Mouse (Mus musculus): ENCODE measurements at regions not wholly inside any gene's neighbourhood (a gene's known extent, or its start where the extent isn't known, plus 50 kb on each side); places are given as distances from the start of the nearest gene placed in this dataset.

- no peak for TF ChIP-seq MAFK (IDR thresholded peaks at IDR 0.05; ENCODE audit: insufficient read depth, low read depth, low read length)
- TF ChIP-seq ZNF384 (IDR thresholded peaks at IDR 0.05; ENCODE audit: low read depth, low read length): no peak
- TF ChIP-seq CHD2 (IDR thresholded peaks at IDR 0.05; ENCODE audit: low read depth, low read length): no peak
- TF ChIP-seq HCFC1 (IDR thresholded peaks at IDR 0.05; ENCODE audit: borderline replicate concordance, insufficient read depth, low read length): no peak
- TF ChIP-seq ZC3H11A (IDR thresholded peaks at IDR 0.05; ENCODE audit: borderline replicate concordance, low read depth, low read length): no peak
- in situ Hi-C loops (cut with MboI; ENCODE audit: low sequenced_read_pairs in 2 of 2, unreplicated experiment in 2 of 2): no loop called here
- H3K4me3 ChIP-seq (ENCODE audit: insufficient read depth in 1 of 2, low read depth in 1 of 2, low read length in 2 of 2, poor library complexity in 1 of 2, severe bottlenecking in 1 of 2): no peak overlapping the region
- no peaks in the 10 kb centered on the region for H3K4me1 ChIP-seq (ENCODE audit: control insufficient read depth in 2 of 2, insufficient read depth in 2 of 2, low read length in 2 of 2, poor library complexity in 1 of 2)
- no peak overlapping the region for H3K9ac ChIP-seq (ENCODE audit: insufficient read depth, low read depth, low read length, poor library complexity, severe bottlenecking)
- H3K36me3 ChIP-seq (ENCODE audit: control insufficient read depth, insufficient read depth, low read length, poor library complexity, severe bottlenecking): no peaks in the 10 kb centered on the region
- H3K9me3 ChIP-seq (ENCODE audit: control insufficient read depth, insufficient read depth, low read depth, low read length): no peaks in the 10 kb centered on the region
- H3K27ac ChIP-seq (ENCODE audit: insufficient read depth, low read depth, low read length, poor library complexity, severe bottlenecking): no peak overlapping the region
- no peak for DNase-seq (ENCODE audit: low read depth, low spot score)
Measured at GRCm38 (mm10) chr17:75796380-75796779, 244.6 kb upstream of the Fam98a start.

GRCm38 (mm10) chr17:75795772-75796171, 244.0 kb upstream of the Fam98a start:
- TF ChIP-seq MAFK (IDR thresholded peaks at IDR 0.05; ENCODE audit: insufficient read depth, low read depth, low read length) (no peak), ZC3H11A (IDR thresholded peaks at IDR 0.05; ENCODE audit: borderline replicate concordance, low read depth, low read length) (no peak), ZNF384 (IDR thresholded peaks at IDR 0.05; ENCODE audit: low read depth, low read length) (no peak), HCFC1 (IDR thresholded peaks at IDR 0.05; ENCODE audit: borderline replicate concordance, insufficient read depth, low read length) (no peak), CHD2 (IDR thresholded peaks at IDR 0.05; ENCODE audit: low read depth, low read length) (no peak)
- Histone ChIP-seq H3K4me1 (ENCODE audit: control insufficient read depth in 2 of 2, insufficient read depth in 2 of 2, low read length in 2 of 2, poor library complexity in 1 of 2) (no peaks in the 10 kb centered on the region), H3K36me3 (ENCODE audit: control insufficient read depth, insufficient read depth, low read length, poor library complexity, severe bottlenecking) (no peaks in the 10 kb centered on the region), H3K27ac (ENCODE audit: insufficient read depth, low read depth, low read length, poor library complexity, severe bottlenecking) (no peak overlapping the region), H3K9me3 (ENCODE audit: control insufficient read depth, insufficient read depth, low read depth, low read length) (no peaks in the 10 kb centered on the region), H3K4me3 (ENCODE audit: insufficient read depth in 1 of 2, low read depth in 1 of 2, low read length in 2 of 2, poor library complexity in 1 of 2, severe bottlenecking in 1 of 2) (no peak overlapping the region), H3K9ac (ENCODE audit: insufficient read depth, low read depth, low read length, poor library complexity, severe bottlenecking) (no peak overlapping the region)
- DNase-seq (ENCODE audit: low read depth, low spot score): no peak
- in situ Hi-C loops (cut with MboI; ENCODE audit: low sequenced_read_pairs in 2 of 2, unreplicated experiment in 2 of 2): no loop called here

DNA sequence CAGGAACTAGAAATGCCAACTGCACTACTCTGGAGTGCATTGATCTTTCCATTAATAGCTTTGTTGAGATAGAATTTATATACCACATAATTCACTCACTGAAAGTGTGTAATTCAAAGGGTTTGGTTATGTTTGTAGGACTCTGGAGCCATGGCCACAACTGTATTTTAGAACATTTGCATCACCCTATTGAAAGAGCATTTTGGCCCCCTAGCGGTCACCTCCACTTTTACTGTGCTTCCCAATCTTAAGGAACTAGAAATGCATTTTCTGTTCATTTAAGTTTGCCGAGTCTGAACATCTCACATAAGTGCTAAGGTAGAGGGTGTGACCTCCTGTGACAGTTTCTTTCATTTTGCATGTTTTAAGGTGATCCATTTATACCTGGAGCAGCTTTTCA, 228.0 kb upstream of the Fam98a start:
- Histone ChIP-seq H3K9me3 (ENCODE audit: control insufficient read depth, insufficient read depth, low read depth, low read length) (no peaks in the 10 kb centered on the region), H3K4me3 (ENCODE audit: insufficient read depth in 1 of 2, low read depth in 1 of 2, low read length in 2 of 2, poor library complexity in 1 of 2, severe bottlenecking in 1 of 2) (no peak overlapping the region), H3K36me3 (ENCODE audit: control insufficient read depth, insufficient read depth, low read length, poor library complexity, severe bottlenecking) (no peaks in the 10 kb centered on the region), H3K9ac (ENCODE audit: insufficient read depth, low read depth, low read length, poor library complexity, severe bottlenecking) (no peak overlapping the region), H3K4me1 (ENCODE audit: control insufficient read depth in 2 of 2, insufficient read depth in 2 of 2, low read length in 2 of 2, poor library complexity in 1 of 2) (no peaks in the 10 kb centered on the region), H3K27ac (ENCODE audit: insufficient read depth, low read depth, low read length, poor library complexity, severe bottlenecking) (no peak overlapping the region)
- no peak for TF ChIP-seq HCFC1 (IDR thresholded peaks at IDR 0.05; ENCODE audit: borderline replicate concordance, insufficient read depth, low read length)
- TF ChIP-seq CHD2 (IDR thresholded peaks at IDR 0.05; ENCODE audit: low read depth, low read length): no peak
- TF ChIP-seq ZNF384 (IDR thresholded peaks at IDR 0.05; ENCODE audit: low read depth, low read length): no peak
- TF ChIP-seq ZC3H11A (IDR thresholded peaks at IDR 0.05; ENCODE audit: borderline replicate concordance, low read depth, low read length): no peak
- no peak for TF ChIP-seq MAFK (IDR thresholded peaks at IDR 0.05; ENCODE audit: insufficient read depth, low read depth, low read length)
- in situ Hi-C loops (cut with MboI; ENCODE audit: low sequenced_read_pairs in 2 of 2, unreplicated experiment in 2 of 2): no loop called here
- DNase-seq (ENCODE audit: low read depth, low spot score): no peak

DNA sequence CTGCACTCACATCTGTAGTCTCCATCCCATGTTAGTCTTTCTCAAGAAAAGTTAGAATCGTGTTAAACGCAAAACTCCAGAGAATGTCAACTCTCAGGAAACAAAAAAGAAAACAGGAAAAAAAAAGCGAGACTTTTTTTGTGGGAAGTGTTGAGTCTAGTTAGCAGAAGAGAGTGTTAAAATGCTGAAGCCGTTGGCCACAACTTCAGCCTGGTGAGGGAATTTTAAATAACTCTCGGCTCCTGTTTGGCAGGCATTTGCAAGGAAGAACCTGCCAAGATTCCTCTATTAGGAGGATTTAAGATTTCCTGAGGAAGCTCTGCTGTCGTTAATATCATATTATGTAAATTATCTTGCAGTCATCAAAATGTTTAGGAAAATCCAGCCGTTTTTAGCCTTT, 224.9 kb upstream of the Fam98a start:
- TF ChIP-seq HCFC1 (IDR thresholded peaks at IDR 0.05; ENCODE audit: borderline replicate concordance, insufficient read depth, low read length): no peak
- no peak for TF ChIP-seq ZNF384 (IDR thresholded peaks at IDR 0.05; ENCODE audit: low read depth, low read length)
- no peak for TF ChIP-seq CHD2 (IDR thresholded peaks at IDR 0.05; ENCODE audit: low read depth, low read length)
- TF ChIP-seq MAFK (IDR thresholded peaks at IDR 0.05; ENCODE audit: insufficient read depth, low read depth, low read length): no peak
- TF ChIP-seq ZC3H11A (IDR thresholded peaks at IDR 0.05; ENCODE audit: borderline replicate concordance, low read depth, low read length): no peak
- no peak overlapping the region for H3K9ac ChIP-seq (ENCODE audit: insufficient read depth, low read depth, low read length, poor library complexity, severe bottlenecking)
- H3K9me3 ChIP-seq (ENCODE audit: control insufficient read depth, insufficient read depth, low read depth, low read length): no peaks in the 10 kb centered on the region
- H3K4me3 ChIP-seq (ENCODE audit: insufficient read depth in 1 of 2, low read depth in 1 of 2, low read length in 2 of 2, poor library complexity in 1 of 2, severe bottlenecking in 1 of 2): no peak overlapping the region
- H3K27ac ChIP-seq (ENCODE audit: insufficient read depth, low read depth, low read length, poor library complexity, severe bottlenecking): no peak overlapping the region
- in situ Hi-C loops (cut with MboI; ENCODE audit: low sequenced_read_pairs in 2 of 2, unreplicated experiment in 2 of 2): no loop called here
- H3K36me3 ChIP-seq (ENCODE audit: control insufficient read depth, insufficient read depth, low read length, poor library complexity, severe bottlenecking): no peaks in the 10 kb centered on the region
- DNase-seq (ENCODE audit: low read depth, low spot score): no peak
- H3K4me1 ChIP-seq (ENCODE audit: control insufficient read depth in 2 of 2, insufficient read depth in 2 of 2, low read length in 2 of 2, poor library complexity in 1 of 2): no peaks in the 10 kb centered on the region

DNA sequence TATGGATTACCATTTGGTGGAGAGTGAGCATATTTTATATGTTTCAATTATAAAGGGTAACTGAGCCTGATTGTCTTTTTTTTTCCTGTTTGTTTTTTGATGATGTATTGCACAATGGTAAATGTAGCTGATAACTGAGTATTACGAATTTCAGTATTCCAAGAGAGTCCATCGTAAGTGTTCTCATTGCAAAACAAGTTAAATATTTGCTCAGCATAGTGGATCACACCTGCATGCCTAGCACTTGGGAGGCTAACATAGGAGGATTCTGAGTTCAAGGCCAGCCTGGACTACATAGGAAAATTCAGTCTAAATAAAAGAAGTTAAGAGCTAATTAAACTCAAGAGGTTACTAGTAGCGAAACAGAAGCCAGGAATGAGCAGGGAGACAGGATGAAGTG, 223.8 kb upstream of the Fam98a start:
- H3K36me3 ChIP-seq (ENCODE audit: control insufficient read depth, insufficient read depth, low read length, poor library complexity, severe bottlenecking): no peaks in the 10 kb centered on the region
- H3K27ac ChIP-seq (ENCODE audit: insufficient read depth, low read depth, low read length, poor library complexity, severe bottlenecking): no peak overlapping the region
- no peak for DNase-seq (ENCODE audit: low read depth, low spot score)
- in situ Hi-C loops (cut with MboI; ENCODE audit: low sequenced_read_pairs in 2 of 2, unreplicated experiment in 2 of 2): no loop called here
- H3K4me1 ChIP-seq (ENCODE audit: control insufficient read depth in 2 of 2, insufficient read depth in 2 of 2, low read length in 2 of 2, poor library complexity in 1 of 2): no peaks in the 10 kb centered on the region
- TF ChIP-seq ZNF384 (IDR thresholded peaks at IDR 0.05; ENCODE audit: low read depth, low read length): no peak
- TF ChIP-seq ZC3H11A (IDR thresholded peaks at IDR 0.05; ENCODE audit: borderline replicate concordance, low read depth, low read length): no peak
- TF ChIP-seq CHD2 (IDR thresholded peaks at IDR 0.05; ENCODE audit: low read depth, low read length): no peak
- no peak for TF ChIP-seq HCFC1 (IDR thresholded peaks at IDR 0.05; ENCODE audit: borderline replicate concordance, insufficient read depth, low read length)
- no peak for TF ChIP-seq MAFK (IDR thresholded peaks at IDR 0.05; ENCODE audit: insufficient read depth, low read depth, low read length)
- H3K9ac ChIP-seq (ENCODE audit: insufficient read depth, low read depth, low read length, poor library complexity, severe bottlenecking): no peak overlapping the region
- no peak overlapping the region for H3K4me3 ChIP-seq (ENCODE audit: insufficient read depth in 1 of 2, low read depth in 1 of 2, low read length in 2 of 2, poor library complexity in 1 of 2, severe bottlenecking in 1 of 2)
- no peaks in the 10 kb centered on the region for H3K9me3 ChIP-seq (ENCODE audit: control insufficient read depth, insufficient read depth, low read depth, low read length)
